Mouse (Mus musculus) erythroblast, embryonic 14.5 days (primary cell): ENCODE data around the gene Gm20765. TPM values are rescaled to one million over a fixed set of nuclear protein-coding genes. Genes with fewer than 3 reads are reported as not detected.
"Not testable (repeated sequence)": the region's sequence is repeated elsewhere in the genome, so short reads cannot be mapped to it uniquely, and the experiment has no call there.

Experiments
- H3K27me3 ChIP-seq: 2 replicates; pipeline ENCODE4 v1.6.1; 2012; ENCODE audit warnings: inconsistent platforms; ENCODE audit not compliant: control insufficient read depth
- H3K36me3 ChIP-seq: 2 replicates; pipeline ENCODE4 v1.6.1; 2012; ENCODE audit warnings: mild to moderate bottlenecking, inconsistent platforms; ENCODE audit not compliant: control insufficient read depth
- H3K4me1 ChIP-seq: 2 replicates; pipeline ENCODE4 v1.6.1; 2012; ENCODE audit warnings: inconsistent platforms; ENCODE audit not compliant: control insufficient read depth
- H3K4me3 ChIP-seq: replicated peaks from 2 replicates; pipeline ENCODE3; 2012; ENCODE audit warnings: moderate library complexity, mild to moderate bottlenecking, inconsistent platforms
- H3K9me3 ChIP-seq: 2 replicates; pipeline ENCODE4 v1.6.1; 2012; ENCODE audit warnings: low read length, inconsistent platforms, mixed read lengths; ENCODE audit not compliant: control insufficient read depth
- GATA1 ChIP-seq: IDR thresholded peaks from 2 replicates; pipeline ENCODE4 v1.6.1; 2012; ENCODE audit warnings: low read length, inconsistent platforms, mixed read lengths
- TAL1 ChIP-seq: IDR thresholded peaks from 3 replicates; pipeline ENCODE4 v1.6.1; 2012; ENCODE audit warnings: low read length, inconsistent platforms, mixed read lengths
- polyA plus RNA-seq: library from polyadenylated mRNA; stranded (reverse); fragments of >175 nt; gene quantifications from 2 replicates; pipeline ENCODE4 v1.2.3, GENCODE M21; 2012

Gm20765 gene
- polyA plus RNA-seq, result not detected in 2 replicates

DNA sequence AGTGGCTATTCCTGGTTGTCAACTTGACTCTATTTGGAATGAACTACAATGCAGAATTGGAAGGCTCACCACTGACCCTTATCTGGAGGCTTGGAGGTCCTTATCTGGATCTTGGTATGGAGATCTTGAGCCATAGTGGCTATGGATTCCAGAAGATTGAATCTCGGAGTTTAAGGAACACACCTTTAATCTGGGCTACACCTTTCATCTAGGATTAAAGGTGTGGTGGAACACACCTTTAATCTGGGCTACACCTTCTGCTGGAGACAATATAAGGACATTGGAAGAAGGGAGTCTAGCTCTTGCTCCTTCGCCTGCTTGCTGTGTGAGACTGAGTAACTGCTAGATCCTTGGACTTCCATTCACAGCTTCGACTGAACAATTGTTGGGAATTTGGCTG, at the start of gene Gm20765:
Gm20765 (plus strand) TSS at position 301 of the 400 bp plus-strand sequence.
- not testable (repeated sequence) for H3K9me3 ChIP-seq, H3K4me1 ChIP-seq, H3K27me3 ChIP-seq, H3K36me3 ChIP-seq, H3K4me3 ChIP-seq

DNA sequence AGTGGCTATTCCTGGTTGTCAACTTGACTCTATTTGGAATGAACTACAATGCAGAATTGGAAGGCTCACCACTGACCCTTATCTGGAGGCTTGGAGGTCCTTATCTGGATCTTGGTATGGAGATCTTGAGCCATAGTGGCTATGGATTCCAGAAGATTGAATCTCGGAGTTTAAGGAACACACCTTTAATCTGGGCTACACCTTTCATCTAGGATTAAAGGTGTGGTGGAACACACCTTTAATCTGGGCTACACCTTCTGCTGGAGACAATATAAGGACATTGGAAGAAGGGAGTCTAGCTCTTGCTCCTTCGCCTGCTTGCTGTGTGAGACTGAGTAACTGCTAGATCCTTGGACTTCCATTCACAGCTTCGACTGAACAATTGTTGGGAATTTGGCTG, 42.6 kb upstream of the Gm20765 start, which contains the start of gene Gm21293:
Gm21293 (plus strand) TSS at position 301 of the 400 bp plus-strand sequence.
- H3K36me3 ChIP-seq, H3K9me3 ChIP-seq, H3K4me1 ChIP-seq, H3K27me3 ChIP-seq, H3K4me3 ChIP-seq: not testable (repeated sequence)

DNA sequence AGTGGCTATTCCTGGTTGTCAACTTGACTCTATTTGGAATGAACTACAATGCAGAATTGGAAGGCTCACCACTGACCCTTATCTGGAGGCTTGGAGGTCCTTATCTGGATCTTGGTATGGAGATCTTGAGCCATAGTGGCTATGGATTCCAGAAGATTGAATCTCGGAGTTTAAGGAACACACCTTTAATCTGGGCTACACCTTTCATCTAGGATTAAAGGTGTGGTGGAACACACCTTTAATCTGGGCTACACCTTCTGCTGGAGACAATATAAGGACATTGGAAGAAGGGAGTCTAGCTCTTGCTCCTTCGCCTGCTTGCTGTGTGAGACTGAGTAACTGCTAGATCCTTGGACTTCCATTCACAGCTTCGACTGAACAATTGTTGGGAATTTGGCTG, 34.1 kb upstream of the Gm20765 start, which contains the start of gene Gm6763:
Gm6763 (plus strand) TSS at position 301 of the 400 bp plus-strand sequence.
- not testable (repeated sequence) for H3K4me3 ChIP-seq, H3K9me3 ChIP-seq, H3K27me3 ChIP-seq, H3K36me3 ChIP-seq, H3K4me1 ChIP-seq

DNA sequence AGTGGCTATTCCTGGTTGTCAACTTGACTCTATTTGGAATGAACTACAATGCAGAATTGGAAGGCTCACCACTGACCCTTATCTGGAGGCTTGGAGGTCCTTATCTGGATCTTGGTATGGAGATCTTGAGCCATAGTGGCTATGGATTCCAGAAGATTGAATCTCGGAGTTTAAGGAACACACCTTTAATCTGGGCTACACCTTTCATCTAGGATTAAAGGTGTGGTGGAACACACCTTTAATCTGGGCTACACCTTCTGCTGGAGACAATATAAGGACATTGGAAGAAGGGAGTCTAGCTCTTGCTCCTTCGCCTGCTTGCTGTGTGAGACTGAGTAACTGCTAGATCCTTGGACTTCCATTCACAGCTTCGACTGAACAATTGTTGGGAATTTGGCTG, 25.6 kb upstream of the Gm20765 start, which contains the start of gene Gm8764:
Gm8764 (plus strand) TSS at position 301 of the 400 bp plus-strand sequence.
- H3K27me3 ChIP-seq, H3K9me3 ChIP-seq, H3K4me3 ChIP-seq, H3K4me1 ChIP-seq, H3K36me3 ChIP-seq: not testable (repeated sequence)

DNA sequence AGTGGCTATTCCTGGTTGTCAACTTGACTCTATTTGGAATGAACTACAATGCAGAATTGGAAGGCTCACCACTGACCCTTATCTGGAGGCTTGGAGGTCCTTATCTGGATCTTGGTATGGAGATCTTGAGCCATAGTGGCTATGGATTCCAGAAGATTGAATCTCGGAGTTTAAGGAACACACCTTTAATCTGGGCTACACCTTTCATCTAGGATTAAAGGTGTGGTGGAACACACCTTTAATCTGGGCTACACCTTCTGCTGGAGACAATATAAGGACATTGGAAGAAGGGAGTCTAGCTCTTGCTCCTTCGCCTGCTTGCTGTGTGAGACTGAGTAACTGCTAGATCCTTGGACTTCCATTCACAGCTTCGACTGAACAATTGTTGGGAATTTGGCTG, 17.1 kb upstream of the Gm20765 start, which contains the start of gene Gm21304:
Gm21304 (plus strand) TSS at position 301 of the 400 bp plus-strand sequence.
- not testable (repeated sequence) for H3K9me3 ChIP-seq, H3K27me3 ChIP-seq, H3K36me3 ChIP-seq, H3K4me1 ChIP-seq, H3K4me3 ChIP-seq

DNA sequence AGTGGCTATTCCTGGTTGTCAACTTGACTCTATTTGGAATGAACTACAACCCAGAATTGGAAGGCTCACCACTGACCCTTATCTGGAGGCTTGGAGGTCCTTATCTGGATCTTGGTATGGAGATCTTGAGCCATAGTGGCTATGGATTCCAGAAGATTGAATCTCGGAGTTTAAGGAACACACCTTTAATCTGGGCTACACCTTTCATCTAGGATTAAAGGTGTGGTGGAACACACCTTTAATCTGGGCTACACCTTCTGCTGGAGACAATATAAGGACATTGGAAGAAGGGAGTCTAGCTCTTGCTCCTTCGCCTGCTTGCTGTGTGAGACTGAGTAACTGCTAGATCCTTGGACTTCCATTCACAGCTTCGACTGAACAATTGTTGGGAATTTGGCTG, 8.6 kb upstream of the Gm20765 start, which contains the start of gene Gm21312:
Gm21312 (plus strand) TSS at position 301 of the 400 bp plus-strand sequence.
- H3K27me3 ChIP-seq, H3K9me3 ChIP-seq, H3K36me3 ChIP-seq, H3K4me1 ChIP-seq, H3K4me3 ChIP-seq: not testable (repeated sequence)

DNA sequence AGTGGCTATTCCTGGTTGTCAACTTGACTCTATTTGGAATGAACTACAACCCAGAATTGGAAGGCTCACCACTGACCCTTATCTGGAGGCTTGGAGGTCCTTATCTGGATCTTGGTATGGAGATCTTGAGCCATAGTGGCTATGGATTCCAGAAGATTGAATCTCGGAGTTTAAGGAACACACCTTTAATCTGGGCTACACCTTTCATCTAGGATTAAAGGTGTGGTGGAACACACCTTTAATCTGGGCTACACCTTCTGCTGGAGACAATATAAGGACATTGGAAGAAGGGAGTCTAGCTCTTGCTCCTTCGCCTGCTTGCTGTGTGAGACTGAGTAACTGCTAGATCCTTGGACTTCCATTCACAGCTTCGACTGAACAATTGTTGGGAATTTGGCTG, 8.4 kb downstream of the Gm20765 start, which contains the start of gene Gm4340:
Gm4340 (plus strand) TSS at position 301 of the 400 bp plus-strand sequence.
- H3K27me3 ChIP-seq, H3K4me1 ChIP-seq, H3K4me3 ChIP-seq, H3K9me3 ChIP-seq, H3K36me3 ChIP-seq: not testable (repeated sequence)

DNA sequence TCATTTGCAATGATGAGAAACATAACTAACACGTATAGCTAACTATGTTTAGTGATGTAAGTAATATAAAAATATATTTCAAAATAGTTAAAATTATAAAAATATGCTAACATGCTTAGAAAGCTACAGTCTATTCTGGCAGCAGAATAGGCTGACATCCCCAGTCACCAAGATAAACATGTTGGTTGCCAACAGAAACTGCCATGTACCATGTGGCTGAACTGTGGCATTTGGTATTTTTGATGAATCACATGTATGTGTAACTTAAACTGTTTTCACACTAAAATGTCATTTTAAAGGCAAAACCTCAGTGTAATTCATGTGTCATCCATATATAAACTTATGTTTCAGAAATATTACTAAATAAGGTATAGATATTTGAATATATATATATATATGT, 24.3 kb downstream of the Gm20765 start:
- no peaks in the 10 kb centered on the region for H3K36me3 ChIP-seq
- H3K9me3 ChIP-seq, result peaks cover 7% of the 10 kb centered on the region
- TF ChIP-seq TAL1 (no peak), GATA1 (no peak)

DNA sequence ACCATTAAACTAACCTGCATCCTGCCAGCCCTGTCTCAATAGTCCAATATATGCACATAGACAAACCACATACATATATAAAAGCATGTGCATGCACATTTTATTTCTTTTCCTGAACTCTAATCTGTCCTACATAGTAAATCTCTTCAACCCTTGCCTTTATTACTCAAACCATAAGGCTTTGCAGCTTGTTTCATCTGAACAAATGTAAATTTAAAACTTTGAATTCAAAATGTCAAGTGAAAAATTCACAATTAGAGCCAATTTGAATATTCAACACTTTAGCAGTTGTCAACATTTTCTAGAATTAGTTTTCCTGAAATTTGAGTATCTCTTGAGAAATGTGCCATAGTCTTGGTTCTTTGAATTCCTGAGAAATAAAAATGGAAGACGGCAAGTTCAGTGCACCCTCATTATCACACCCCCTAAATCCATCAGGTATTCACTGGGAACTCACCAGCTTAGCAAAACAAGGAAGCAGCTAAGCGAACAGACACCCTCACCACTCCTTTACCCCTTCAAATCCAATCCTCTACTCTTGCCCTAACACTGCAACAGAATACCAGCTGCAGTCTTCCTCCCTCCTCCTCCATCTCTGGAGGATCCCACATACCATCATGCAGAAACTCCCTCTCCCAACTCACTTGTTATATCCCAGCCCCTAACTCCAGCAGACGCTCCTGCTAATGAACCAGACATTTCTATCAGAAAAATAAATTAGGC, 25.1 kb downstream of the Gm20765 start:
- Histone ChIP-seq H3K36me3 (no peaks in the 10 kb centered on the region), H3K27me3 (no peaks in the 10 kb centered on the region), H3K4me3 (no peak overlapping the region), H3K4me1 (no peaks in the 10 kb centered on the region), H3K9me3 (peaks cover 7% of the 10 kb centered on the region)
- no peak for TF ChIP-seq GATA1

More for the DNA sequence above, 24.3 kb downstream of the Gm20765 start:
- H3K4me1 ChIP-seq, result no peaks in the 10 kb centered on the region
- H3K27me3 ChIP-seq, result no peaks in the 10 kb centered on the region
- H3K4me3 ChIP-seq, result no peak overlapping the region

DNA sequence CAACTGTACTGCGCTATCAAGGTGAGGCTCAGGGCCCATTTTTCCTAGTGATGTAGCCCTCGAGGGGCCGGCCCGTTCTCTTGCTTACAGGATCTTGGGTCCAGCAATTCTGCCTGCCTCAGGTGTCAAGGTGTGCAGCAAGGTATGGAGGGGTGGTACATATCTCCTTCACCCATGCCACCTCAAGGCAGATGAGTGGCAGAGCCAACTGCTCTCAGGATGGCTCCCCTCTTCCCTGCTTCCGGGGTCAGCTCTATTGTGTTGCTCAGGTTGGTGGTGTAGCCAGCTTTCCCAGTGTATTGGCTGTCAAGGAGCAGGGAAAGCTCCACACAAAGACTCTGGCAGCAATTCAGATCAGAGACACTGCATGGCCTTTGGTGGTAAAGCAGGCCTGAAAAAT, 29.2 kb downstream of the Gm20765 start:
- H3K4me3 ChIP-seq, result no peak overlapping the region
- H3K36me3 ChIP-seq, result no peaks in the 10 kb centered on the region
- H3K9me3 ChIP-seq, result peaks cover 7% of the 10 kb centered on the region
- H3K4me1 ChIP-seq, result no peaks in the 10 kb centered on the region
- TF ChIP-seq TAL1, result no peak
- TF ChIP-seq GATA1, result no peak
- H3K27me3 ChIP-seq, result no peaks in the 10 kb centered on the region
